Mouse (Mus musculus): ENCODE data around the gene Evi2b. TPM values are rescaled to one million over a fixed set of nuclear protein-coding genes. Genes with fewer than 3 reads are reported as not detected.

Evi2b gene
- polyA plus RNA-seq (2015; fragmentation: Nextera tagmentation; extraction: Ambion mirVana): 0.19 TPM in 1 of 2 replicates, not detected in the other

DNA sequence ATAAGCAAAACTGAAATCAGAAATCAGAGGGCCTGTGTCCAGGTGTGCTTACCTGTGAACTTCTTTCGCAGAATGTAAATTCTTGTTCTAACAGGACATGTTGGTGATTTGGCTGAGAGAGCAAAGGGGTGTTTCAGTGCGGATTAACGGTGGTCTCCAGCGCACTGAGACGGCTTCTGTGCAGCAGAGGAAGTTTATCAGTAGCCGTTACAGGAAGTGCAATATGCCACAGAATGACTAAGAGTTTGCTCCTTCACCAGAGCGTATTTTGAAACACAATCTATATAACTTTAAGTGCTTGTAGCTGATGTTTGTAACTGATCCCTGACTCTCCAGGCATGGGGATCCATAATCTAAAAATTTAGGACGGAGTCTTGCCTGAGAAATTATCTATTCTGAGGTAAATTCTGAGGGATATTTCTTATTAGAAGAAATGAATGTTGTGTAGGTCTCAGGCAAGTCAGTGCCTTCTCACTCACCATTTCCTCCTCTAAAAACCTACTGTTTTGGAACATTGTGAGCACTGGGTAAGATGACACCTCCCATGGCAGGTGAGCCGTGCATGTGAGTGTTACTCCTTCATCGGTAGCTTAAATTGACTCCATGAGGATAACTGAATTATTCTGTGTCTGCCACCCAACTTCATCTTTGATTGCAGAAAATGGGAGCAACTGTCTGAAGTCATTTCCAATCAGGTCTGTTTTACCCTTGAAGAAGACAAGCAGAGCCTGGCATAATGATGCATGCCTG lies at the start of gene Evi2b:
Gene Evi2b (minus strand): TSS at position 203 of the 750 bp plus-strand sequence.
- Histone ChIP-seq H3K4me3 (replicated peaks) (no peak within 1 kb of the TSS), H3K4me2 (replicated peaks) (no peak within 1 kb of the TSS), H3K4me1 (replicated peaks) (0 out of 2 replicates have a peak, but pooled peaks cover 2% of the 10 kb centered on the region), H3K9ac (replicated peaks) (no peak within 1 kb of the TSS), H3K27ac (no peak within 1 kb of the TSS), H3K36me3 (peaks cover 6% of the 10 kb centered on the region; the same call in 1 of the 2 replicates), H3K27me3 (no peaks in the 10 kb centered on the region), H3K9me3 (no peaks in the 10 kb centered on the region)
- 90% methylated on average over 10 of the region's 10 CpGs for WGBS
- ATAC-seq: no peak

DNA sequence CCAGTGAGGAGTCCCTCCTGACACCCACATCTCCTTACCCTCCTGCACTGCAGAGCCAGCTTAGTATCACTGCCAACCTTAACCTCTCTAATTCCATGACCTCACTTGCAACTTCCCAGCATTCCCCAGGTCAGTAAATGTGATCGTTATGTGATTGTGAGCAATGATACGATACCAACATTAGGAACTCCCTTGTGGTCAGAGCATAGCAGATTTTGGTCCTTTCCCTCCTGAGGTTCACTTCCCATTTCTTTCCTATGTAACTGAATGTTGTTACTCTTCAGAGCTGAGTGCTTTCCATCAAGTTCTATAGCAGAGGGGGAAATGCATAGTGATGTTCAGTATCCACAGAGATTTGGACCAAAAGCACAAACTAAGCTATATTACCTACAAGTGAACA lies 46.8 kb upstream of the Evi2b start:
- no peaks in the 10 kb centered on the region for H3K4me1 ChIP-seq (replicated peaks)
- no peak overlapping the region for H3K9ac ChIP-seq (replicated peaks)
- no peak overlapping the region for H3K27ac ChIP-seq
- H3K9me3 ChIP-seq: no peaks in the 10 kb centered on the region
- 95% methylated on average over 2 of the region's 2 CpGs for WGBS
- no peak for ATAC-seq
- H3K36me3 ChIP-seq: peaks cover 77% of the 10 kb centered on the region
- no peak overlapping the region for H3K4me2 ChIP-seq (replicated peaks)
- no peaks in the 10 kb centered on the region for H3K27me3 ChIP-seq
- no peak overlapping the region for H3K4me3 ChIP-seq (replicated peaks)

DNA sequence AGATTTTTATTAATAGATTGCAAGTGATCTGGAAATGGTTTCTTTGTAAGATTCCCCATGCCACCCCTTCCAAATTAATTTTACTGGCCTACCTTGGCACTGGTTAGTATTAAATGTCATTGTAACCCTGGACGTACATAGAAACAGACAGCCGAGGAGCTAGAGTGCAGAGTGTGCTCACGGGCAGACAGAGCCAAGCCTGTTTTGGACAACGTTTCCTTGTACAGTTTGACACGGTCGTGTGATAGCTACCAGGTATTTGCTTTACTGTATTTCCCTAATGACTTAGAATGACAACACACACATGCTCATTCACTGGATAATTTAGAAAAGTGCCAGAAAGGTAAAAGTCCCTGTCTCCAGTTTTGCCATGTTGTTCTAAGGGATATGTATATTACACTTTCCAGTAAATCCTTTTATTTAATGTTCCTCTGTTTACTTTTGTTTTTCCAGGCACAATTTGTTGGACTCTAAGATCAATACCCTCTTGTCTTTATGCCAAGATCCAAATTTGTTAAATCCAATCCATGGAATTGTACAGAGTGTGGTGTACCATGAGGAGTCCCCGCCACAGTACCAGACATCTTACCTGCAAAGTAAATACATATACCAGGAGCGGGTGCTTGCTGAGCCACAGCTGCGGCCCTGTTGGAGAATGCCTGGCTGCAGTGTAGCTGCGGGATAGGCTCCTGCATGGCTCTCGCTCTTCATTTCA lies 44.8 kb upstream of the Evi2b start:
- no peak overlapping the region for H3K4me2 ChIP-seq (replicated peaks)
- H3K9me3 ChIP-seq: no peaks in the 10 kb centered on the region
- no peak overlapping the region for H3K9ac ChIP-seq (replicated peaks)
- H3K4me3 ChIP-seq (replicated peaks): no peak overlapping the region
- no peak for ATAC-seq
- H3K27ac ChIP-seq: no peak overlapping the region
- no peaks in the 10 kb centered on the region for H3K4me1 ChIP-seq (replicated peaks)
- no peaks in the 10 kb centered on the region for H3K27me3 ChIP-seq
- WGBS: 92% methylated on average over 11 of the region's 11 CpGs
- H3K36me3 ChIP-seq: peaks cover 71% of the 10 kb centered on the region

DNA sequence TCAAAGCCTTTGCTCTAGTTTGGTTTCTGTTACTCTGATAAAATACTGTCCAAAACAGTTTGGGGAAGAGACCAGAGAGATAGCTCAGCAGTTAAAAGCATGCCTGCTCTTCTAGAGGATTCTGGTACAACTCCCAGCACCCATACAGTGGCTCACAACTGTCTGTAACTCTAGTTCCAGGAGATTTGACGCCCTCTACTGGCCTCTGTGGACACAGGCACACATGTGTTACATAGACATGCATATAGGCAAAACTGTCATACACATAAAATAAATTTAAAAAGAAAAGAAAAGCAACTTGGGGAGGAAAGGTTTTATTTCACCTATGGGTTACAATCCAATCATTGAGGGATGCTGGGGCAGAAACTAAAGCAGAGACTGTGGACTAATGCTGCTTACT lies 43.4 kb upstream of the Evi2b start:
- no peak overlapping the region for H3K4me3 ChIP-seq (replicated peaks)
- no peak overlapping the region for H3K4me2 ChIP-seq (replicated peaks)
- WGBS: 53% methylated on average over 1 of the region's 1 CpGs
- H3K27ac ChIP-seq: no peak overlapping the region
- H3K36me3 ChIP-seq: peaks cover 74% of the 10 kb centered on the region
- ATAC-seq: no peak
- no peaks in the 10 kb centered on the region for H3K4me1 ChIP-seq (replicated peaks)
- no peak overlapping the region for H3K9ac ChIP-seq (replicated peaks)
- no peaks in the 10 kb centered on the region for H3K9me3 ChIP-seq
- no peaks in the 10 kb centered on the region for H3K27me3 ChIP-seq

DNA sequence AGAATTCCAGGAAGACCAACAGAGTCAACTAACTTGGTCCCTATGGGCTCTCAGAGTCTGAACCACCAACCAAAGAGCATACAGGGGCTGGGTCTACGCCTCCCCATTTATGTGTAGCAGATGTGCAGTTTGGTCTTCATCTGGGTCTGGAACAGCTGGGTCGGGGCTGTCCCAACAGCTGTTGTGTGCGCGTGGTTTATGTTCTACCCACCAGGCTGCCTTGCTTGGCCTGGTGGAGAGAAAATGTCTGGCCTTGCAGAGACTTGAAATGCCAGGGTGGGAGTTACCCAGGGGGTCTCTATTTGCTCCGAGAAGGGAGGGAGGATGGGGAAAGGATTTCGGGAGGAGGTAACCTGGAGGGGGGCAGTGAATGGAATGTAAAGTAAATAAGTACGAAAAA lies 39.9 kb upstream of the Evi2b start:
- peaks cover 74% of the 10 kb centered on the region for H3K36me3 ChIP-seq

DNA sequence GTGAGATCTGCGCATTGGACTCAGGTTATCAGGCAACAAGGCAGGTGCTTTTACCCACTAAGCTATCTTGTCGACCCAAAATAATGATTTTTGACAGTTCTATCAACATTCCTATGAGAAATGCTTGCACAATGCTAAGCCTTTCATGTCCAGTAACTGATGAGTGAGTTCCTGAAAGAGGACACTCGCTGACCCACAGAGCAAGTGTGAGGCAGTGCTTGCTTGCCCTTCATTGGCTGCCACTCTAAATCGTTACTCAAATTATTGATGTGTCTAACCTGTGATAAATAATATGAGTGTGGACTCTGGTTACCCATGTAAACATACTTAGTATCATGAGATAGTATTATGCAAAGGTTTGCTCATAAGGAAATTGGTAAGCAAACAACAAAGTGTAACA lies 37.0 kb upstream of the Evi2b start:
- H3K36me3 ChIP-seq: peaks cover 76% of the 10 kb centered on the region
- WGBS: 93% methylated on average over 4 of the region's 4 CpGs

More for the DNA sequence above, 39.9 kb upstream of the Evi2b start:
- WGBS: 92% methylated on average over 7 of the region's 7 CpGs
- H3K4me1 ChIP-seq (replicated peaks): no peaks in the 10 kb centered on the region
- no peak overlapping the region for H3K9ac ChIP-seq (replicated peaks)
- no peak overlapping the region for H3K4me3 ChIP-seq (replicated peaks)
- no peaks in the 10 kb centered on the region for H3K27me3 ChIP-seq
- H3K27ac ChIP-seq: no peak overlapping the region
- H3K4me2 ChIP-seq (replicated peaks): no peak overlapping the region
- no peak for ATAC-seq
- H3K9me3 ChIP-seq: no peaks in the 10 kb centered on the region

DNA sequence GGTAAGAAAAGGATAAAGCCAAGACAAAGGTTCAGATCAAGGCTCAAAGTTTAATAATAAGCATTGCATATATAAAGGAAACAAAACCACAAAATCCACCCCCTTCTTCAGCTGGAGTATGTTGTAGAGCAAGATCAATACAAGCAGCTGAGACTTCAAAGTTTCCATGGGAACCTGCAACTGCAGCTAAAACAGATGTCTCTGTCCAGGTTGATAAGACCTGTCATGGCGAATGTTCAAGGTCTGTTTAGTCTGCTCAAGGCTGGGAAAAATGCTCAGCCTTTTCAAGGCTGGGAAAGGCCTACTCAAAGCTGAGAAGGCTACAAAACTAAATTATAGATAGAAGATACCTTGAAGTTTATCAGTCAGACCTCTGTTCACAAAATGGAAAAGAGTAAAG lies 29.1 kb upstream of the Evi2b start:
- Histone ChIP-seq H3K4me3 (replicated peaks) (no peak overlapping the region), H3K27me3 (no peaks in the 10 kb centered on the region), H3K27ac (no peak overlapping the region), H3K4me2 (replicated peaks) (no peak overlapping the region), H3K36me3 (peaks cover 80% of the 10 kb centered on the region), H3K9ac (replicated peaks) (no peak overlapping the region), H3K4me1 (replicated peaks) (no peaks in the 10 kb centered on the region), H3K9me3 (no peaks in the 10 kb centered on the region)
- 82% methylated on average over 1 of the region's 1 CpGs for WGBS
- no peak for ATAC-seq

More for the DNA sequence above, 37.0 kb upstream of the Evi2b start:
- H3K9me3 ChIP-seq: no peaks in the 10 kb centered on the region
- H3K27me3 ChIP-seq: no peaks in the 10 kb centered on the region
- no peak overlapping the region for H3K27ac ChIP-seq
- ATAC-seq: no peak
- no peak overlapping the region for H3K4me2 ChIP-seq (replicated peaks)
- H3K4me3 ChIP-seq (replicated peaks): no peak overlapping the region
- H3K4me1 ChIP-seq (replicated peaks): no peaks in the 10 kb centered on the region
- no peak overlapping the region for H3K9ac ChIP-seq (replicated peaks)

DNA sequence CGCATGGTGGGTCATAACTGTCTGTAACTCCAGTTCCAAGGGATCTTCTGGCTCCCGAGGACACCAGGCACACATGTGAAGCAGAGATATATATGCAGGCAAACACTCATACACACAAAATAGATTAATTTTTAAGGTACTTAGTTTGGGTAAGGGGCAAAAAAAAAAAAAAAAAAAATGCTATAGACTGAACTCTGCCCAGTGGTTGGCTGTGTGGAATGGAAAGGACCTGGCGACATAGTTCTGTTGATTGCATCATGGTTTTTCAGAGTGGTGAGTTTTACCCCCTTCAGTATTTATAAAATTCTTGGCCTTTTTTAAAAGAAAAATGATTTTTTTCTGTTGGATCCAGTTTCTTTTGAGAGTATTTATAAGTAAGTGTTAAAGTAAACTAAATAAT lies 12.7 kb upstream of the Evi2b start:
- WGBS: 95% methylated on average over 3 of the region's 3 CpGs
- peaks cover 11% of the 10 kb centered on the region for H3K4me1 ChIP-seq (replicated peaks)
- H3K4me2 ChIP-seq (replicated peaks): no peak overlapping the region
- peaks cover 35% of the 10 kb centered on the region for H3K36me3 ChIP-seq
- no peak overlapping the region for H3K4me3 ChIP-seq (replicated peaks)
- H3K27me3 ChIP-seq: no peaks in the 10 kb centered on the region
- H3K27ac ChIP-seq: no peak overlapping the region
- H3K9ac ChIP-seq (replicated peaks): no peak overlapping the region
- H3K9me3 ChIP-seq: no peaks in the 10 kb centered on the region
- no peak for ATAC-seq

DNA sequence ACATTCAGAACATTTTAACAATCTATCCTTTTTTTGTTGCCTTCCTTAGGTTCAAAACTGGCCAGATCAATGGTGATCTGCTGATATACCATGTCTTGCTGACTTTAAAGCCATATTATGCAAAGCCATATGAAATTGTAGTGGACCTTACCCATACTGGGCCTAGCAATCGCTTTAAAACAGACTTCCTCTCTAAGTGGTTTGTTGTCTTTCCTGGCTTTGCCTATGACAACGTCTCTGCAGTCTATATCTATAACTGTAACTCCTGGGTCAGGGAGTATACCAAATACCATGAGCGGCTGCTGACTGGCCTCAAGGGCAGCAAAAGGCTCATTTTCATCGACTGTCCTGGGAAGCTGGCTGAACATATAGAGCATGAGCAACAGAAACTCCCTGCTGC lies 12.0 kb upstream of the Evi2b start:
- 93% methylated on average over 4 of the region's 4 CpGs for WGBS
- Histone ChIP-seq H3K9me3 (no peaks in the 10 kb centered on the region), H3K9ac (replicated peaks) (no peak overlapping the region), H3K27me3 (no peaks in the 10 kb centered on the region), H3K4me2 (replicated peaks) (no peak overlapping the region), H3K27ac (no peak overlapping the region), H3K36me3 (peaks cover 32% of the 10 kb centered on the region), H3K4me1 (replicated peaks) (peaks cover 11% of the 10 kb centered on the region), H3K4me3 (replicated peaks) (no peak overlapping the region)
- ATAC-seq: no peak

DNA sequence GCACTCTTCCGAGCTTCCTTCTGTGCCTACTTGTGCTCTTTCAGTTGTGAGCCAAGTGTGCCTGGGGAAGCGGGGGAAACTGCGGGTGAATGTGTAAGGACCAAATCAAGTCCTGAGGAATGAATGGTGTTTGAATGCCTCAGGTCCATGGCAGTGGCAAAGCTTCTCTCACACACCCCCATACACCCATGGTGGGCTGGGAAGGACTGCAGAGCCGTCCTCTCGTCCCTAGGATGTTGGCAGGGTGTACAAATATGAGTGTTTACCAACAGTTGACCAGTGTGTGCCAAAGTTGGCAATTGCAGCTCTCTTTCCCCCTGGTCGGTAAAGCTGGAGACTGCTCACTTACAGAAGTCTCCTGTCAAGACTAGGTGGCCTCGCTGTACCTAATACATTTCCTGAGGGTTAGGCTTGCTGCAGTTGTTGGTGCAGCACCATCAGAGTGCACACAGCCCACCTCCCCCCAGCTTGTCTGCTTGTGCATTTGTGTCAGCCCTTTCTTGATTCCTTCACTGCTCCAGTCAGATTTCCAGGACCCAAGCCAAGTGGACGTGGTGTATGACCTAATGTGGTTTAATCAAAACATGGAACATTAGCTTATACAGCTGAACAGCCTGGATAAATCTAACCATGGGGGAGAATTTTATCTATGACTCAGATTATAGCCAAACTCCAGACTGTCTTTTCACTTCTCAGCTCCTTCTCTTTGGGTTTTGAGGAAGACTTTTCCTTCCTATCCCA lies 10.6 kb upstream of the Evi2b start:
- Histone ChIP-seq H3K9ac (replicated peaks) (no peak overlapping the region), H3K27me3 (no peaks in the 10 kb centered on the region), H3K4me1 (replicated peaks) (peaks cover 11% of the 10 kb centered on the region), H3K36me3 (peaks cover 24% of the 10 kb centered on the region), H3K9me3 (no peaks in the 10 kb centered on the region), H3K27ac (no peak overlapping the region), H3K4me3 (replicated peaks) (no peak overlapping the region), H3K4me2 (replicated peaks) (no peak overlapping the region)
- ATAC-seq: no peak
- 85% methylated on average over 8 of the region's 8 CpGs for WGBS

DNA sequence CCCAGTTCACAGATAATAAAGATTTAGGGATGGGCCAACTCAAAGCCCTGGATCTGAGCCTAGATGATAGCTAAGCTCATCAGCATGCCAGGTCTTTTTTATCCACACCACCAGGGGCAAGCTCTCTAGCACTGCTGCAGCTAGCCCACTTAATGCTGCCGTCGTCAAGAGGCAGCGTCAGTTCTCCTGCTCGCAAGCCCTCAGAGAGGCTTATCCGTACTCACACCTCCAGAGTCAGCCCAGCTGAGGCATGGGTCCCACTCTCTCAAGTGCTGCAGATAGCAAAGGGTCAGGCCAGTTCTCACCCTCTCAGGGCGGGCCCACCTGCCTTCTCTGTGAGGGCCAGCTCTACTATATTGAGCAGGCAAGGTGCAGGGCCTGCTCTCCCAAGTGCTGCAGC lies 9.7 kb upstream of the Evi2b start:
- no peak overlapping the region for H3K4me3 ChIP-seq (replicated peaks)
- no peaks in the 10 kb centered on the region for H3K27me3 ChIP-seq
- H3K4me1 ChIP-seq (replicated peaks): peaks cover 11% of the 10 kb centered on the region
- H3K9me3 ChIP-seq: no peaks in the 10 kb centered on the region
- WGBS: 77% methylated on average over 6 of the region's 6 CpGs
- no peak for ATAC-seq
- no peak overlapping the region for H3K9ac ChIP-seq (replicated peaks)
- H3K27ac ChIP-seq: no peak overlapping the region
- H3K4me2 ChIP-seq (replicated peaks): no peak overlapping the region
- H3K36me3 ChIP-seq: peaks cover 24% of the 10 kb centered on the region

DNA sequence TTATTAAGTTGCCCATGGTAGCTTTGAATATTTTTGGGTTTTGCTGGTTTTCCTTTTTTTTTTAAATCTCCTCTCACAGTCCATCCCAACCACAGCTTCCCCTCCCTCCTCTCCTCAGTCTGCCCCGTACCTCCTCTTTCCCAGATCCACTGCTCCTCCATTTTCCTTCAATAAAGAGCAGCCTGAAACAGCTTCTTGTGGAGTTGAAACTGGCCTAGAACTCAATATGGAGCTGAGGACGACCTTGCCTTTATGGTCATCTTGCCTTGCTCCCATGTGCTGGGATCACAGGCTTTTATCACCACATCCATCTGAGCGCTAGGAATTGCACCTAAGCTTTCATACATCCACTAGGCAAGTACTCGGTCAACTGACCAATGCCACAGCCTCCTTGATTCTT lies 7.9 kb upstream of the Evi2b start:
- Histone ChIP-seq H3K36me3 (peaks cover 14% of the 10 kb centered on the region), H3K4me2 (replicated peaks) (no peak overlapping the region), H3K27ac (no peak overlapping the region), H3K4me1 (replicated peaks) (peaks cover 11% of the 10 kb centered on the region), H3K9me3 (no peaks in the 10 kb centered on the region), H3K4me3 (replicated peaks) (no peak overlapping the region), H3K27me3 (no peaks in the 10 kb centered on the region), H3K9ac (replicated peaks) (no peak overlapping the region)
- no peak for ATAC-seq
- 90% methylated on average over 4 of the region's 4 CpGs for WGBS

Data from midbrain, embryonic 13.5 days (tissue).